Mouse (Mus musculus) liver, embryonic 13.5 days (tissue): ENCODE results near the gene Fen1. TPM values are rescaled to one million over a fixed set of nuclear protein-coding genes. Genes with fewer than 3 reads are reported as not detected.

Experiments
- ATAC-seq: fragments of 200-750 bp; cut with Nextera tagmentation; 2 replicates; pipeline ENCODE4 v1.8.0; 2017; ENCODE audit warnings: low read depth, mild to moderate bottlenecking, moderate number of reproducible peaks, moderate library complexity
- DNase-seq: peaks from one replicate; pipeline ENCODE4 v3.0.0; 2022
- H3K27ac ChIP-seq: fragments of 300-500 bp; sonication (generic); 2 replicates; pipeline ENCODE4 v1.5.1; 2015; ENCODE audit warnings: moderate library complexity, mild to moderate bottlenecking, inconsistent platforms
- H3K27me3 ChIP-seq: fragments of 300-500 bp; sonication (generic); 2 replicates; pipeline ENCODE4 v1.6.1; 2015; ENCODE audit warnings: mild to moderate bottlenecking, inconsistent platforms
- H3K36me3 ChIP-seq: fragments of 300-500 bp; sonication (generic); 2 replicates; pipeline ENCODE4 v1.6.1; 2015; ENCODE audit warnings: mild to moderate bottlenecking, inconsistent platforms
- H3K4me1 ChIP-seq: fragments of 300-500 bp; sonication (generic); replicated peaks from 2 replicates; pipeline ENCODE4 v1.6.1; 2015; ENCODE audit warnings: inconsistent platforms
- H3K4me2 ChIP-seq: fragments of 300-500 bp; sonication (generic); 2 replicates; pipeline ENCODE4 v1.6.1; 2015; ENCODE audit warnings: inconsistent platforms, mild to moderate bottlenecking, moderate library complexity
- H3K4me3 ChIP-seq: fragments of 300-500 bp; sonication (generic); replicated peaks from 2 replicates; pipeline ENCODE4 v1.5.1; 2015; ENCODE audit warnings: mild to moderate bottlenecking, inconsistent platforms
- H3K9ac ChIP-seq: fragments of 300-500 bp; sonication (generic); 2 replicates; pipeline ENCODE4 v1.6.1; 2015; ENCODE audit warnings: mild to moderate bottlenecking, inconsistent platforms
- H3K9me3 ChIP-seq: fragments of 300-500 bp; sonication (generic); replicated peaks from 2 replicates; pipeline ENCODE4 v1.6.1; 2016; ENCODE audit warnings: inconsistent platforms
- WGBS: fragments of 180-500 bp; shearing (Covaris S2); methylation state at CpG from one replicate; pipeline ENCODE4 v1.1.7; 2015; ENCODE audit not compliant: insufficient replicate concordance; 5-methylcytosine and 5-hydroxymethylcytosine counted together
- polyA plus RNA-seq: library from polyadenylated mRNA; unstranded; fragments of >200 nt; fragmentation: Nextera tagmentation; extraction: Ambion mirVana; gene quantifications from 2 replicates; pipeline ENCODE4 v1.2.1, GENCODE M21; 2015

Fen1 gene
- polyA plus RNA-seq, 1 experiment from 2014 or later, result 190 TPM

GRCm38 (mm10) chr19:10232327-10233017, 28.5 kb upstream of the Fen1 start:
- H3K27ac ChIP-seq, result no peak overlapping the region
- ATAC-seq, result no peak

GRCm38 (mm10) chr19:10231871-10232270, 27.9 kb upstream of the Fen1 start:
- Histone ChIP-seq H3K9ac (no peak overlapping the region), H3K27me3 (peaks cover 5% of the 10 kb centered on the region; the same call in 1 of the 2 replicates), H3K36me3 (peaks cover 7% of the 10 kb centered on the region; the same call in 1 of the 2 replicates), H3K4me3 (no peak overlapping the region), H3K4me2 (no peak overlapping the region), H3K27ac (no peak overlapping the region), H3K9me3 (no peaks in the 10 kb centered on the region), H3K4me1 (peaks cover 37% of the 10 kb centered on the region)
- 25% methylated on average over 5 of the region's 5 CpGs for WGBS
- DNase-seq (no peak), ATAC-seq (no peak)

More at GRCm38 (mm10) chr19:10232327-10233017, 28.5 kb upstream of the Fen1 start:
- DNase-seq, result no peak
- H3K9me3 ChIP-seq, result no peaks in the 10 kb centered on the region
- H3K4me3 ChIP-seq, result no peak overlapping the region
- H3K4me1 ChIP-seq, result peaks cover 38% of the 10 kb centered on the region
- peaks cover 7% of the 10 kb centered on the region; the same call in 1 of the 2 replicates for H3K36me3 ChIP-seq
- H3K4me2 ChIP-seq, result no peak overlapping the region
- 40% methylated on average over 9 of the region's 9 CpGs for WGBS
- H3K27me3 ChIP-seq, result peaks cover 5% of the 10 kb centered on the region; the same call in 1 of the 2 replicates
- H3K9ac ChIP-seq, result no peak overlapping the region

GRCm38 (mm10) chr19:10231016-10231415, 27.0 kb upstream of the Fen1 start:
- peaks cover 5% of the 10 kb centered on the region; the same call in 1 of the 2 replicates for H3K27me3 ChIP-seq
- H3K27ac ChIP-seq, result no peak overlapping the region
- WGBS, result 27% methylated on average over 7 of the region's 7 CpGs
- no peak overlapping the region for H3K4me2 ChIP-seq
- peaks cover 36% of the 10 kb centered on the region for H3K4me1 ChIP-seq
- ATAC-seq (no peak), DNase-seq (no peak)
- no peak overlapping the region for H3K4me3 ChIP-seq
- H3K36me3 ChIP-seq, result peaks cover 7% of the 10 kb centered on the region; the same call in 1 of the 2 replicates
- no peaks in the 10 kb centered on the region for H3K9me3 ChIP-seq
- H3K9ac ChIP-seq, result no peak overlapping the region

GRCm38 (mm10) chr19:10225767-10226166, 21.8 kb upstream of the Fen1 start:
- no peak overlapping the region for H3K27ac ChIP-seq
- H3K36me3 ChIP-seq, result peaks cover 8% of the 10 kb centered on the region; the same call in 1 of the 2 replicates
- no peak for ATAC-seq
- DNase-seq, result no peak
- H3K4me3 ChIP-seq, result no peak overlapping the region
- peaks cover 34% of the 10 kb centered on the region for H3K4me1 ChIP-seq
- 57% methylated on average over 4 of the region's 4 CpGs for WGBS
- H3K9ac ChIP-seq, result no peak overlapping the region
- H3K4me2 ChIP-seq, result no peak overlapping the region
- no peaks in the 10 kb centered on the region for H3K9me3 ChIP-seq
- no peaks in the 10 kb centered on the region for H3K27me3 ChIP-seq

GRCm38 (mm10) chr19:10224637-10225453, 20.9 kb upstream of the Fen1 start:
- no peaks in the 10 kb centered on the region for H3K9me3 ChIP-seq
- H3K9ac ChIP-seq, result 0 out of 2 replicates have a peak overlapping the region, but pooled peaks have one; percentile 9
- peak overlapping the region; percentile 13; the same call in 1 of the 2 replicates for H3K27ac ChIP-seq
- ATAC-seq, result 0 out of 2 replicates have a peak, but pooled peaks have one; percentile 4
- H3K4me2 ChIP-seq, result 0 out of 2 replicates have a peak overlapping the region, but pooled peaks have one; percentile 24
- H3K36me3 ChIP-seq, result peaks cover 10% of the 10 kb centered on the region; the same call in 1 of the 2 replicates
- peaks cover 34% of the 10 kb centered on the region for H3K4me1 ChIP-seq
- no peak overlapping the region for H3K4me3 ChIP-seq
- WGBS, result 29% methylated on average over 26 of the region's 26 CpGs
- H3K27me3 ChIP-seq, result no peaks in the 10 kb centered on the region
- no peak for DNase-seq

- H3K9me3 ChIP-seq, result no peaks in the 10 kb centered on the region
- DNase-seq (no peak), ATAC-seq (no peak)
- no peak overlapping the region for H3K27ac ChIP-seq
- no peaks in the 10 kb centered on the region for H3K27me3 ChIP-seq
- no peak overlapping the region for H3K4me3 ChIP-seq
- WGBS, result 40% methylated on average over 4 of the region's 4 CpGs
- H3K36me3 ChIP-seq, result peaks cover 10% of the 10 kb centered on the region; the same call in 1 of the 2 replicates
- H3K9ac ChIP-seq, result no peak overlapping the region
- peaks cover 37% of the 10 kb centered on the region for H3K4me1 ChIP-seq
- H3K4me2 ChIP-seq, result no peak overlapping the region
These were observed 19.6 kb upstream of the Fen1 start for GRCm38 (mm10) chr19:10223561-10223960.

- peaks cover 35% of the 10 kb centered on the region for H3K4me1 ChIP-seq
- no peaks in the 10 kb centered on the region for H3K9me3 ChIP-seq
- H3K4me3 ChIP-seq, result no peak overlapping the region
- 27% methylated on average over 8 of the region's 8 CpGs for WGBS
- H3K4me2 ChIP-seq, result no peak overlapping the region
- peaks cover 13% of the 10 kb centered on the region; the same call in 1 of the 2 replicates for H3K36me3 ChIP-seq
- H3K27me3 ChIP-seq, result no peaks in the 10 kb centered on the region
- DNase-seq, result no peak
- no peak overlapping the region for H3K27ac ChIP-seq
- ATAC-seq, result 0 out of 2 replicates have a peak, but pooled peaks have one; percentile 7
- H3K9ac ChIP-seq, result no peak overlapping the region
These were observed 18.7 kb upstream of the Fen1 start for GRCm38 (mm10) chr19:10222656-10223055.

- H3K9ac ChIP-seq, result no peak overlapping the region
- peaks cover 13% of the 10 kb centered on the region; the same call in 1 of the 2 replicates for H3K36me3 ChIP-seq
- ATAC-seq (no peak; the same call in 1 of the 2 replicates), DNase-seq (no peak)
- H3K27ac ChIP-seq, result no peak overlapping the region
- H3K4me2 ChIP-seq, result no peak overlapping the region
- no peaks in the 10 kb centered on the region for H3K27me3 ChIP-seq
- WGBS, result 25% methylated on average over 4 of the region's 4 CpGs
- no peaks in the 10 kb centered on the region for H3K9me3 ChIP-seq
- H3K4me1 ChIP-seq, result peaks cover 35% of the 10 kb centered on the region
- no peak overlapping the region for H3K4me3 ChIP-seq
These were observed 17.6 kb upstream of the Fen1 start for GRCm38 (mm10) chr19:10221585-10221984.

GRCm38 (mm10) chr19:10219593-10219992, 15.6 kb upstream of the Fen1 start:
- no peak for ATAC-seq

GRCm38 (mm10) chr19:10219108-10219507, 15.1 kb upstream of the Fen1 start:
- no peak overlapping the region for H3K9ac ChIP-seq
- H3K4me1 ChIP-seq, result peaks cover 18% of the 10 kb centered on the region
- peak; percentile 27 for DNase-seq
- 43% methylated on average over 3 of the region's 3 CpGs for WGBS
- H3K9me3 ChIP-seq, result no peaks in the 10 kb centered on the region
- peaks cover 13% of the 10 kb centered on the region; the same call in 1 of the 2 replicates for H3K36me3 ChIP-seq
- H3K27me3 ChIP-seq, result no peaks in the 10 kb centered on the region
- ATAC-seq, result no peak
- no peak overlapping the region for H3K27ac ChIP-seq
- H3K4me2 ChIP-seq, result no peak overlapping the region
- no peak overlapping the region for H3K4me3 ChIP-seq

More at GRCm38 (mm10) chr19:10219593-10219992, 15.6 kb upstream of the Fen1 start:
- no peak for DNase-seq
- no peak overlapping the region for H3K4me2 ChIP-seq
- peaks cover 13% of the 10 kb centered on the region; the same call in 1 of the 2 replicates for H3K36me3 ChIP-seq
- no peak overlapping the region for H3K27ac ChIP-seq
- peaks cover 20% of the 10 kb centered on the region for H3K4me1 ChIP-seq
- no peaks in the 10 kb centered on the region for H3K9me3 ChIP-seq
- WGBS, result 58% methylated on average over 6 of the region's 6 CpGs
- no peak overlapping the region for H3K9ac ChIP-seq
- H3K4me3 ChIP-seq, result no peak overlapping the region
- no peaks in the 10 kb centered on the region for H3K27me3 ChIP-seq

- Histone ChIP-seq H3K36me3 (peaks cover 40% of the 10 kb centered on the region), H3K4me3 (no peak overlapping the region), H3K4me1 (peaks cover 15% of the 10 kb centered on the region), H3K27ac (no peak overlapping the region), H3K9me3 (no peaks in the 10 kb centered on the region), H3K4me2 (no peak overlapping the region), H3K27me3 (no peaks in the 10 kb centered on the region), H3K9ac (no peak overlapping the region)
- ATAC-seq (no peak), DNase-seq (no peak)
- 56% methylated on average over 8 of the region's 8 CpGs for WGBS
These were observed 12.1 kb upstream of the Fen1 start for GRCm38 (mm10) chr19:10216101-10216500.
